Mouse (Mus musculus): ENCODE measurements around the gene Uqcrq. TPM values are rescaled to one million over a fixed set of nuclear protein-coding genes. Genes with fewer than 3 reads are reported as not detected.

Gene Uqcrq
- total and polyA plus RNA-seq, 3 experiments: 1,905 to 2,926 (median 2,451) TPM

DNA sequence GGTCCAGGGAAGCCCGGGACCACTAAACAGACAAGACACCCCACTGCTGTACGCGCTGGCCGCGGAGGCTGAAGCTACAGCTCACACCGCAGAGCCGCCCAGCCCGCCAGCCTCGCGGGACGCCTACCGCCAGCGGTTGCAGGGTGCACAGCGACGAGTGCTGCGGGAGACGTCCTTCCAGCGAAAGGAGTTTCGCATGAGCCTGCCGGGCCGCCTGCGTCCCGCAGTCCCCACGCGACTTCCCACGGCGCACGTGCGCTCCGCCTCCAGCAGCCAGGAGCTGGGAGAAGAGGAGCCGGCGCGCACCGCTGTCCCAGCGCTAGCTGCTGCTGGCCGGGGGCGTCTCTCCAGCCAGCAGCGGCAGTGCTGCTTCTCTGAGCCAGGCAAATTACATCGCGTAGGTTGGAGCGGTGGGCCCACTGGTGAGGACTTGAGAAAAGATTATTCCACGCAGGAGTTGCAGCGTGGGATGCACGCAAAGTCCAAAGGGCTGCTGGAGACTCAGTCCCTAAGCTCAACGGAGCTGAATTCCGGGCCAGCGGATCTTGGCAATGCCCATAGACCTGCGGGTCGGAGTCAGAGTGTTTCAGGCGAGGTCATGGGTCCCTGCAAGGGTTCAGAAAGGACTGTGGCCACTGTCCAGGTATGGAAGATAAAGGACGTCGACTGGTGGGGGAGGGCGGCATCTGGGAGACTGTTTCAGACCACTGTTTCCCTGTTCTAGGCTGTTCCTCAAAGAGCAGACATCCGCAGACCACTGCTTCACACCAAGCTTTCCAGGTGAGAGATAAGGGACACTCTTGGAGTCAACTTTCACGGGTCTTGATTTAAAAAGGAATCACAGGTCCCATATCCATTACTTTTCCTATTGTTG lies 33.2 kb upstream of the Uqcrq start:
- peak in 1 of 2 experiments; percentile 37 for DNase-seq

GRCm38 (mm10) chr11:53461727-53462126 lies 31.1 kb upstream of the Uqcrq start:
- no peak overlapping the region for H3K9ac ChIP-seq (ENCODE audit: low read depth, low read length)
- intact Hi-C loops (cut with DNase I): no loop called here
- H3K4me3 ChIP-seq: no peak overlapping the region
- peaks cover 1% of the 10 kb centered on the region; the same call in 1 of the 2 replicates for H3K4me1 ChIP-seq (ENCODE audit: control insufficient read depth, insufficient read depth, low read length)
- 62% methylated on average over 5 of the region's 5 CpGs for WGBS
- DNase-seq: no peak
- TF ChIP-seq POLR2A (IDR thresholded peaks at IDR 0.05; ENCODE audit: insufficient read depth, low read depth, low read length): no peak
- no peak for TF ChIP-seq EP300 (IDR thresholded peaks at IDR 0.05; ENCODE audit: insufficient read depth, low read depth, low read length)
- TF ChIP-seq CTCF (IDR thresholded peaks at IDR 0.05): no peak
- H3K36me3 ChIP-seq (ENCODE audit: control insufficient read depth, insufficient read depth, low read length): no peaks in the 10 kb centered on the region
- H3K27me3 ChIP-seq (ENCODE audit: control insufficient read depth, insufficient read depth, low read length): 0 out of 2 replicates have a peak, but pooled peaks cover 2% of the 10 kb centered on the region
- H3K79me2 ChIP-seq (replicated peaks; ENCODE audit: control insufficient read depth, insufficient read depth, low read length): no peaks in the 10 kb centered on the region
- no peak overlapping the region for H3K27ac ChIP-seq

More for the DNA sequence above, 33.2 kb upstream of the Uqcrq start:
- Histone ChIP-seq H3K27me3 (ENCODE audit: control insufficient read depth, insufficient read depth, low read length) (0 out of 2 replicates have a peak, but pooled peaks cover 2% of the 10 kb centered on the region), H3K9ac (ENCODE audit: low read depth, low read length) (peak overlapping the region; percentile 20; the same call in 1 of the 2 replicates), H3K4me3 (peak overlapping the region; percentile 43), H3K79me2 (replicated peaks; ENCODE audit: control insufficient read depth, insufficient read depth, low read length) (no peaks in the 10 kb centered on the region), H3K36me3 (ENCODE audit: control insufficient read depth, insufficient read depth, low read length) (no peaks in the 10 kb centered on the region), H3K4me1 (ENCODE audit: control insufficient read depth, insufficient read depth, low read length) (peaks cover 1% of the 10 kb centered on the region; the same call in 1 of the 2 replicates), H3K27ac (no peak overlapping the region)
- intact Hi-C loops (cut with DNase I): no loop called here
- WGBS: 19% methylated on average over 55 of the region's 55 CpGs
- TF ChIP-seq POLR2A (IDR thresholded peaks at IDR 0.05; ENCODE audit: insufficient read depth, low read depth, low read length): no peak
- TF ChIP-seq CTCF (IDR thresholded peaks at IDR 0.05): no peak
- no peak for TF ChIP-seq EP300 (IDR thresholded peaks at IDR 0.05; ENCODE audit: insufficient read depth, low read depth, low read length)

DNA sequence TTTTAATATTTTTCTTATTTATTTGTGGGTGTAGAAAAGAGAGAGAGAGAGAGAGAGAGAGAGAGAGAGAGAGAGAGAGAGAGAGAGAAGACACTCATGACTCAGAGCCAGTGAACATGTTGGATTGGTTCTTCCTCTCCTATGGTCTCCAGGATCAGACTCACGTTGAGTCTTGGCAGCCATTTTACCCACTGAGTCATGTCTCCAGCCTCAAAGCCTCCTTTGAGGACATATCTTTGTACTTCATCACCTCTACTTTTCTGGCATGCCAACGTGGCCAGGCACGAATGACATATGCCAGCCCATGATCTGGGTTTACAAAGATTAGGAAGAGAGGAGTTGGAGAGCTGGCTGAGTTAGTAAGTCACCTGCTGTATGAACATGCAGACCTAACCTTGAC lies 29.6 kb upstream of the Uqcrq start:
- peaks cover 2% of the 10 kb centered on the region for H3K4me1 ChIP-seq (ENCODE audit: control insufficient read depth, insufficient read depth, low read length)
- whole genome bisulfite sequencing: 60% methylated on average over 3 of the region's 3 CpGs
- 0 out of 2 replicates have a peak, but pooled peaks cover 2% of the 10 kb centered on the region for H3K27me3 ChIP-seq (ENCODE audit: control insufficient read depth, insufficient read depth, low read length)
- H3K4me3 ChIP-seq: no peak overlapping the region
- intact Hi-C loops (cut with DNase I): no loop called here
- H3K36me3 ChIP-seq (ENCODE audit: control insufficient read depth, insufficient read depth, low read length): no peaks in the 10 kb centered on the region
- no peaks in the 10 kb centered on the region for H3K79me2 ChIP-seq (replicated peaks; ENCODE audit: control insufficient read depth, insufficient read depth, low read length)
- no peak overlapping the region for H3K9ac ChIP-seq (ENCODE audit: low read depth, low read length)
- no peak overlapping the region for H3K27ac ChIP-seq
- no peak for TF ChIP-seq POLR2A (IDR thresholded peaks at IDR 0.05; ENCODE audit: insufficient read depth, low read depth, low read length)
- TF ChIP-seq CTCF (IDR thresholded peaks at IDR 0.05): no peak
- no peak for TF ChIP-seq EP300 (IDR thresholded peaks at IDR 0.05; ENCODE audit: insufficient read depth, low read depth, low read length)
- DNase-seq: no peak

DNA sequence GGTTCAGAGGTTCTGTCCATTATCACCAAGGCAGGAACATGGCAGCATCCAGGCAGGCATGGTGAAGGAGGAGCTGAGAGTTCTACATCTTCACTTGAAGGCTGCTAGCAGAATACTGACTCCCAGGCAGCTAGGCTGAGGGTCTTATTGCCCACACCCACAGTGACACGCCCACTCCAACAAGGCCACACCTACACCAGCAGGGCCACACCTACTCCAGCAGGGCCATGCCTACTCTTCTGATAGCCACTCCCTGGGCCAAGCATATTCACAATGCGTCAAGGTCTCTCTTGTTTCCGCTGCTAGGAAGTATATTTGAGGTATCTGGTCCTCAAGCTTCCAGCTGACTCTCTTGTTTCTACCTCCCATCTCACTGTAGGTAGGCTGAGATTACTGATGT lies 28.4 kb upstream of the Uqcrq start:
- DNase-seq: no peak
- Histone ChIP-seq H3K27ac (no peak overlapping the region), H3K27me3 (ENCODE audit: control insufficient read depth, insufficient read depth, low read length) (0 out of 2 replicates have a peak, but pooled peaks cover 2% of the 10 kb centered on the region), H3K36me3 (ENCODE audit: control insufficient read depth, insufficient read depth, low read length) (no peaks in the 10 kb centered on the region), H3K79me2 (replicated peaks; ENCODE audit: control insufficient read depth, insufficient read depth, low read length) (no peaks in the 10 kb centered on the region), H3K4me3 (no peak overlapping the region), H3K4me1 (ENCODE audit: control insufficient read depth, insufficient read depth, low read length) (peaks cover 2% of the 10 kb centered on the region), H3K9ac (ENCODE audit: low read depth, low read length) (no peak overlapping the region)
- no peak for TF ChIP-seq CTCF (IDR thresholded peaks at IDR 0.05)
- no peak for TF ChIP-seq EP300 (IDR thresholded peaks at IDR 0.05; ENCODE audit: insufficient read depth, low read depth, low read length)
- no peak for TF ChIP-seq POLR2A (IDR thresholded peaks at IDR 0.05; ENCODE audit: insufficient read depth, low read depth, low read length)
- 71% methylated on average over 3 of the region's 3 CpGs for WGBS
- intact Hi-C loops (cut with DNase I): no loop called here

- H3K79me2 ChIP-seq (replicated peaks; ENCODE audit: control insufficient read depth, insufficient read depth, low read length): no peaks in the 10 kb centered on the region
- DNase-seq: no peak
- no peak for TF ChIP-seq EP300 (IDR thresholded peaks at IDR 0.05; ENCODE audit: insufficient read depth, low read depth, low read length)
- peak; percentile 33 for TF ChIP-seq CTCF (IDR thresholded peaks at IDR 0.05)
- peak overlapping the region; percentile 76 for H3K9ac ChIP-seq (ENCODE audit: low read depth, low read length)
- intact Hi-C loops (cut with DNase I): no loop called here
- H3K36me3 ChIP-seq (ENCODE audit: control insufficient read depth, insufficient read depth, low read length): no peaks in the 10 kb centered on the region
- no peaks in the 10 kb centered on the region for H3K27me3 ChIP-seq (ENCODE audit: control insufficient read depth, insufficient read depth, low read length)
- peaks cover 2% of the 10 kb centered on the region for H3K4me1 ChIP-seq (ENCODE audit: control insufficient read depth, insufficient read depth, low read length)
- WGBS: 18% methylated on average over 29 of the region's 29 CpGs
- H3K27ac ChIP-seq: peak overlapping the region; percentile 17
- H3K4me3 ChIP-seq: peak overlapping the region; percentile 58
Measured at GRCm38 (mm10) chr11:53457372-53457954, 26.8 kb upstream of the Uqcrq start.

Data from heart, adult 2 months (tissue).